Mouse (Mus musculus): Measurements from ENCODE around the gene Lgr6. TPM values are rescaled to one million over a fixed set of nuclear protein-coding genes. Genes with fewer than 3 reads are reported as not detected.
"Not testable (repeated sequence)": the region's sequence is repeated elsewhere in the genome, so short reads cannot be mapped to it uniquely, and the experiment has no call there.

Gene Lgr6
- polyA plus RNA-seq, 1 experiment, result 0.21 TPM

- TF ChIP-seq CTCF (IDR thresholded peaks at IDR 0.05; ENCODE audit: extremely low read depth, insufficient read depth, insufficient read length, insufficient replicate concordance) (no peak), POLR2A (IDR thresholded peaks at IDR 0.05; ENCODE audit: low read depth, low read length) (no peak)
- no peak for DNase-seq (ENCODE audit: low read depth in 1 of 2, low spot score in 2 of 2)
- no peak overlapping the region for H3K27ac ChIP-seq (ENCODE audit: insufficient read depth, low read length)
- H3K4me1 ChIP-seq (ENCODE audit: control insufficient read depth, insufficient read depth, insufficient read length), result peaks cover 22% of the 10 kb centered on the region
- H3K27me3 ChIP-seq (ENCODE audit: control insufficient read depth, insufficient read depth, low read length), result no peaks in the 10 kb centered on the region
- H3K36me3 ChIP-seq (ENCODE audit: control insufficient read depth, insufficient read depth, low read length), result no peaks in the 10 kb centered on the region
- 88% methylated on average over 8 of the region's 8 CpGs for WGBS
- H3K4me3 ChIP-seq (ENCODE audit: extremely low read depth, insufficient read depth, insufficient read length), result no peak overlapping the region
Measured at GRCm38 (mm10) chr1:135124573-135125363, 19.7 kb upstream of the Lgr6 start.

GRCm38 (mm10) chr1:135112661-135113060, 7.6 kb upstream of the Lgr6 start:
- peak; percentile 41 to 56 for DNase-seq (ENCODE audit: low read depth in 1 of 2, low spot score in 2 of 2)
- 2% methylated on average over 8 of the region's 8 CpGs for WGBS
- Histone ChIP-seq H3K4me1 (ENCODE audit: control insufficient read depth, insufficient read depth, insufficient read length) (no peaks in the 10 kb centered on the region), H3K27me3 (ENCODE audit: control insufficient read depth, insufficient read depth, low read length) (no peaks in the 10 kb centered on the region), H3K27ac (ENCODE audit: insufficient read depth, low read length) (no peak overlapping the region), H3K4me3 (ENCODE audit: extremely low read depth, insufficient read depth, insufficient read length) (no peak overlapping the region), H3K36me3 (ENCODE audit: control insufficient read depth, insufficient read depth, low read length) (no peaks in the 10 kb centered on the region)
- TF ChIP-seq CTCF (IDR thresholded peaks at IDR 0.05; ENCODE audit: extremely low read depth, insufficient read depth, insufficient read length, insufficient replicate concordance) (peak; percentile 88), POLR2A (IDR thresholded peaks at IDR 0.05; ENCODE audit: low read depth, low read length) (no peak)

GRCm38 (mm10) chr1:135111271-135111670, 6.2 kb upstream of the Lgr6 start:
- not testable (repeated sequence) for H3K4me1 ChIP-seq (ENCODE audit: control insufficient read depth, insufficient read depth, insufficient read length); H3K36me3 ChIP-seq (ENCODE audit: control insufficient read depth, insufficient read depth, low read length); H3K27ac ChIP-seq (ENCODE audit: insufficient read depth, low read length); DNase-seq (ENCODE audit: low read depth in 1 of 2, low spot score in 2 of 2); H3K27me3 ChIP-seq (ENCODE audit: control insufficient read depth, insufficient read depth, low read length); H3K4me3 ChIP-seq (ENCODE audit: extremely low read depth, insufficient read depth, insufficient read length)
- 35% methylated on average over 5 of the region's 5 CpGs for WGBS

GRCm38 (mm10) chr1:135110075-135110474, 5.0 kb upstream of the Lgr6 start:
- Histone ChIP-seq H3K4me1 (ENCODE audit: control insufficient read depth, insufficient read depth, insufficient read length) (no peaks in the 10 kb centered on the region; the same call in 1 of the 2 replicates), H3K36me3 (ENCODE audit: control insufficient read depth, insufficient read depth, low read length) (no peaks in the 10 kb centered on the region), H3K27me3 (ENCODE audit: control insufficient read depth, insufficient read depth, low read length) (peaks cover 3% of the 10 kb centered on the region), H3K27ac (ENCODE audit: insufficient read depth, low read length) (no peak overlapping the region), H3K4me3 (ENCODE audit: extremely low read depth, insufficient read depth, insufficient read length) (no peak overlapping the region)
- no peak for TF ChIP-seq POLR2A (IDR thresholded peaks at IDR 0.05; ENCODE audit: low read depth, low read length)
- peak; percentile 83; the same call in 1 of the 2 replicates for TF ChIP-seq CTCF (IDR thresholded peaks at IDR 0.05; ENCODE audit: extremely low read depth, insufficient read depth, insufficient read length, insufficient replicate concordance)
- WGBS, result 19% methylated on average over 6 of the region's 6 CpGs
- peak in 1 of 2 experiments; percentile 57 for DNase-seq (ENCODE audit: low read depth in 1 of 2, low spot score in 2 of 2)

GRCm38 (mm10) chr1:135108611-135109010, 3.5 kb upstream of the Lgr6 start:
- no peak overlapping the region for H3K4me3 ChIP-seq (ENCODE audit: extremely low read depth, insufficient read depth, insufficient read length)
- DNase-seq (ENCODE audit: low read depth in 1 of 2, low spot score in 2 of 2), result peak in 1 of 2 experiments; percentile 49
- no peak overlapping the region for H3K27ac ChIP-seq (ENCODE audit: insufficient read depth, low read length)
- peaks cover 7% of the 10 kb centered on the region for H3K27me3 ChIP-seq (ENCODE audit: control insufficient read depth, insufficient read depth, low read length)
- TF ChIP-seq POLR2A (IDR thresholded peaks at IDR 0.05; ENCODE audit: low read depth, low read length), result no peak
- TF ChIP-seq CTCF (IDR thresholded peaks at IDR 0.05; ENCODE audit: extremely low read depth, insufficient read depth, insufficient read length, insufficient replicate concordance), result peak; percentile 44; the same call in 1 of the 2 replicates
- 56% methylated on average over 6 of the region's 6 CpGs for WGBS
- H3K36me3 ChIP-seq (ENCODE audit: control insufficient read depth, insufficient read depth, low read length), result no peaks in the 10 kb centered on the region
- H3K4me1 ChIP-seq (ENCODE audit: control insufficient read depth, insufficient read depth, insufficient read length), result no peaks in the 10 kb centered on the region; the same call in 1 of the 2 replicates

- Histone ChIP-seq H3K4me3 (ENCODE audit: extremely low read depth, insufficient read depth, insufficient read length) (no peak overlapping the region), H3K4me1 (ENCODE audit: control insufficient read depth, insufficient read depth, insufficient read length) (no peaks in the 10 kb centered on the region; the same call in 1 of the 2 replicates), H3K27ac (ENCODE audit: insufficient read depth, low read length) (no peak overlapping the region), H3K36me3 (ENCODE audit: control insufficient read depth, insufficient read depth, low read length) (no peaks in the 10 kb centered on the region), H3K27me3 (ENCODE audit: control insufficient read depth, insufficient read depth, low read length) (peaks cover 9% of the 10 kb centered on the region)
- 3% methylated on average over 8 of the region's 8 CpGs for WGBS
- TF ChIP-seq CTCF (IDR thresholded peaks at IDR 0.05; ENCODE audit: extremely low read depth, insufficient read depth, insufficient read length, insufficient replicate concordance) (peak; percentile 91), POLR2A (IDR thresholded peaks at IDR 0.05; ENCODE audit: low read depth, low read length) (no peak)
- peak in 1 of 2 experiments; percentile 65 for DNase-seq (ENCODE audit: low read depth in 1 of 2, low spot score in 2 of 2)
Measured at GRCm38 (mm10) chr1:135105951-135106350, 875 bp upstream of the Lgr6 start.

- DNase-seq (ENCODE audit: low read depth in 1 of 2, low spot score in 2 of 2), result no peak
- Histone ChIP-seq H3K36me3 (ENCODE audit: control insufficient read depth, insufficient read depth, low read length) (no peaks in the 10 kb centered on the region), H3K4me1 (ENCODE audit: control insufficient read depth, insufficient read depth, insufficient read length) (peaks cover 3% of the 10 kb centered on the region), H3K27ac (ENCODE audit: insufficient read depth, low read length) (no peak overlapping the region), H3K27me3 (ENCODE audit: control insufficient read depth, insufficient read depth, low read length) (peaks cover 9% of the 10 kb centered on the region), H3K4me3 (ENCODE audit: extremely low read depth, insufficient read depth, insufficient read length) (no peak overlapping the region)
- WGBS, result 22% methylated on average over 7 of the region's 7 CpGs
- TF ChIP-seq CTCF (IDR thresholded peaks at IDR 0.05; ENCODE audit: extremely low read depth, insufficient read depth, insufficient read length, insufficient replicate concordance), result no peak
- no peak for TF ChIP-seq POLR2A (IDR thresholded peaks at IDR 0.05; ENCODE audit: low read depth, low read length)
Measured at GRCm38 (mm10) chr1:135100400-135100799, 4.7 kb downstream of the Lgr6 start.
